Mouse (Mus musculus) thymus, adult 2 months (tissue): ENCODE measurements at regions not wholly inside any gene's neighbourhood (a gene's known extent, or its start where the extent isn't known, plus 50 kb on each side); places are given as distances from the start of the nearest gene placed in this dataset.
A peak's percentile ranks its signal among the peaks of the same experiment; 100 is the strongest.

Source experiments
- DNase-seq: peaks from one replicate; pipeline ENCODE4 v3.0.0; 2021
- H3K27ac ChIP-seq: fragments of 200-500 bp; 2 replicates; pipeline ENCODE4 v1.5.1; 2012; ENCODE audit warnings: low read length, control low read depth; ENCODE audit not compliant: control insufficient read depth, insufficient read depth
- H3K27me3 ChIP-seq: fragments of 200-500 bp; 2 replicates; pipeline ENCODE4 v1.6.1; 2012; ENCODE audit warnings: mild to moderate bottlenecking, low read length, moderate library complexity, mixed read lengths; ENCODE audit not compliant: control insufficient read depth, insufficient read depth
- H3K36me3 ChIP-seq: fragments of 200-500 bp; 2 replicates; pipeline ENCODE4 v1.6.1; 2012; ENCODE audit warnings: mild to moderate bottlenecking, low read length, moderate library complexity; ENCODE audit not compliant: control insufficient read depth, insufficient read depth
- H3K4me1 ChIP-seq: fragments of 200-500 bp; replicated peaks from 2 replicates; pipeline ENCODE4 v1.6.1; 2012; ENCODE audit warnings: low read length; ENCODE audit not compliant: control insufficient read depth, insufficient read depth
- H3K4me3 ChIP-seq: fragments of 200-500 bp; 2 replicates; pipeline ENCODE4 v1.5.1; 2012; ENCODE audit warnings: mild to moderate bottlenecking, low read length, control low read depth, moderate library complexity; ENCODE audit not compliant: control insufficient read depth, insufficient read depth
- CTCF ChIP-seq: fragments of 200-500 bp; IDR thresholded peaks from 2 replicates; pipeline ENCODE4 v1.5.1; 2012; ENCODE audit warnings: mild to moderate bottlenecking, control low read depth, low read length, moderate library complexity, borderline replicate concordance; ENCODE audit not compliant: control insufficient read depth, poor library complexity, insufficient read depth; ENCODE audit errors: extremely low read depth
- POLR2A ChIP-seq: fragments of 200-500 bp; IDR thresholded peaks from 2 replicates; pipeline ENCODE4 v1.6.1; 2012; ENCODE audit warnings: mild to moderate bottlenecking, low read length, control low read depth, moderate library complexity; ENCODE audit not compliant: control insufficient read depth, poor library complexity, insufficient read depth; ENCODE audit errors: extremely low read depth
- WGBS: fragments of 180-500 bp; shearing (Covaris S2); methylation state at CpG from one replicate; pipeline ENCODE4 v1.1.7; 2018; 5-methylcytosine and 5-hydroxymethylcytosine counted together

DNA sequence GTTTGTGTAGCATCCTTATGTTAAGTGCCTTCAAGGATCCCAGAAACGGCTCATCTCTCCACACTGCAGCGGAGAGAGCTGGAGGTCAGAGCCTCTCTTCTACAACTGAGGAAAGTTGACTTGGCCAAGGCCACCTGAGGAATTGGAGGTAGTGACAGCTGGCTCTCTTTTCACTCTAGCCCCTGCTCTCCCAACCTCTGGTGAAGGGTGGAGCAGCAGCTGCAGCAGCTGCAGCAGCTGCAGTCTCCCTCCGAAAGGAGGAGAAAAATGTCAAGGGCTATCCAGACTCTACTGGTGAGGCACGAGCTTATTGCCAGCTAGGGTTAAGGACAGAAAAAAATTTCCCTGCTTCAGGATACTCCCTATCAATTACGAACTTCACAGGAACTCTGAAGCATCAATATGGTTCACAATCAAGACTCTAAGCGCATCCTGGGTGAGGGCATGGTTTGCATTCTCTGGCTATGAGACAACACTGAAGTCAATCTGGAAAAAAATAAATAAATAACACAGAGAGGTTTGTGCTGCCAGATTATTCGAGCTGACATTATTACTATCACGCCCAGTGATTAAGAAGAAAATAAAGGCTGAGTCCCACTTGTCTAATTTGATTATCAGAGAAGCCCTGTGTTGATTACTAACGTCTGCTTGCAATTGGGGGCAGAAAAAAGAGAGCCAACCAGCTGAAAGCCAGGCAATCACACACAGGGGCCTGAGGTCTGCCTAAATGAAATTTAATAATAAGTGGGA is 134.2 kb upstream of the Rad23b start:
- H3K4me1 ChIP-seq, result no peaks in the 10 kb centered on the region
- TF ChIP-seq CTCF (no peak), POLR2A (no peak)
- H3K4me3 ChIP-seq, result no peak overlapping the region
- H3K27me3 ChIP-seq, result no peaks in the 10 kb centered on the region
- no peak overlapping the region for H3K27ac ChIP-seq
- no peak for DNase-seq
- WGBS, result 87% methylated on average over 9 of the region's 9 CpGs
- H3K36me3 ChIP-seq, result no peaks in the 10 kb centered on the region

DNA sequence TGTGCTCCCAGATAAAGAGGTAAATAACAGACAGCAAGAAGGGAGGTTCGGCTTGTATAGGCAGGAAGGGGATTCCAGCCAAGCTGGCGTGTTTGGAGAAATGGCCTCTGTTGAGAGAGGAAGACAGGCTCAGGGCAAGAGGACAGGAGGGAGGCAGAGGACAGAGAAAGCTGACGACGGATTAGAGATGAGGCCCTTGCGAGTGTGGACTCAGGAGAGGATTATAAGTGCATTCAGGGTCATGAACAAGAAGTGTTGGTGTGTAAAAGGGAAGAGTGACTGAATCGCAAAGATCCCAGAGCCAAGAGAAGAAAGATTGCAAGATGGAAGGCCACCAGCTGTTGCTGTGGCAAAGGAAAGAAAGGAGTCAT is 133.7 kb upstream of the Rad23b start:
- no peaks in the 10 kb centered on the region for H3K36me3 ChIP-seq
- WGBS, result 89% methylated on average over 6 of the region's 6 CpGs
- TF ChIP-seq CTCF, result no peak
- TF ChIP-seq POLR2A, result no peak

DNA sequence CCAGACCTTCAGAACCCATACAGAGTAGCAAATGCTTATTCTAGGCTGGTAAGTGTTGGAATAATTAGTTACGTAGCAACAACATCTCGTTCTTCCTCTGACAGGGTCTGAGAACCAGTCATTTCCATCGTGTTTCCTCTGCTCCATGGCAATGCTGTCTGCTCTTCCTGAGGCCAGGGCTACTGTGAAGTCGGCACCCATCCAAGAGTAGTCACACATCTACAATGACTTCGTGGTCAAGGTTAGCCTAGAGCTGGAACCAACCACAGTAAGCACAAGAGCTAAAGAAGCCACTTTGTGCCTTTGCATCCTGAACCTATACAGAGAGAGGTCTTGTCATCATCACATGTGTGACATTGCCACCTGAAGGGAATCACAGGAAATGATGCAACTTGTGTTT is 124.1 kb upstream of the Rad23b start:
- no peak for DNase-seq
- no peak overlapping the region for H3K4me3 ChIP-seq
- no peaks in the 10 kb centered on the region for H3K36me3 ChIP-seq
- TF ChIP-seq POLR2A (no peak), CTCF (no peak)
- no peak overlapping the region for H3K27ac ChIP-seq
- no peaks in the 10 kb centered on the region for H3K27me3 ChIP-seq
- WGBS, result 83% methylated on average over 5 of the region's 5 CpGs
- no peaks in the 10 kb centered on the region for H3K4me1 ChIP-seq

More for the DNA sequence above, 133.7 kb upstream of the Rad23b start:
- no peak overlapping the region for H3K27ac ChIP-seq
- DNase-seq, result no peak
- no peaks in the 10 kb centered on the region for H3K4me1 ChIP-seq
- no peaks in the 10 kb centered on the region for H3K27me3 ChIP-seq
- H3K4me3 ChIP-seq, result no peak overlapping the region

DNA sequence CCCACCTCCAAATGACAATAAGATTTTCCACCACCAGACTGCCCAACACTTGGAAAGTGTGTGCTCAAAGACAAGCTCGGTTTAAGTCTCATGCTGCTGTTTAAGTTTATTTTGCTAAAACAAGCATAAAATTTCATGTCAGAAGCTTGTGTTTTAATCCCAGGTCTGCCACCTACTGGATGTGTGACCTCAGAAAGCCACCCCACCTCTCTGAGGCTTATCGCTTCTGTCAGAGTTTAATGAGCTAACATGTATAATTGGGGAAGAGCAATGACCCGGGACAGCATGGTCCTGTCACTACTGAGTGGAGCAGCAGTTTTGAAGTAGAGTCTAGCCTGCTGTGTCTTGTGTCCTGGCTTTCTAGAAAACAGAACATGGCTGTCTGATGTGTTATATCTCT is 122.4 kb upstream of the Rad23b start:
- WGBS, result 37% methylated on average over 3 of the region's 3 CpGs
- Histone ChIP-seq H3K27me3 (no peaks in the 10 kb centered on the region), H3K4me3 (no peak overlapping the region), H3K36me3 (no peaks in the 10 kb centered on the region), H3K27ac (no peak overlapping the region), H3K4me1 (no peaks in the 10 kb centered on the region)
- TF ChIP-seq CTCF, result no peak
- TF ChIP-seq POLR2A, result no peak
- DNase-seq, result no peak

DNA sequence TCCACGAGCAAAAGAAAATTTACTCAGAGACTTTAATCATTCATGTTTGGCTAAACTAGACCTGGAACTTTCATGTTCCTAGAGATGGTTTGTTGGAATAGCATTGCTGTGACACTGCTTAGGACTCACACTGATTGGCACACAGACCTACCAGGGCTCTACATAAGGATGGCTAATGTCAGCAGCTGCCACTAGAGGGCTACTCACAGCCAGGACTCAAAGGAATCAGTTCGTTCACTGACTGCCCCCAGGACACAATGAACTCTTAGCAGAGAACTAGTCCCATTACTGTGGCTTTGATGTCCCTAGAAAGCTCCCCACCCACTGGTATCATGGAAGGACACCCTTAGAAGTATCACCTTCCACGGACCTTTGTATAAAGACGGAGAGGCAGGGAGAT is 118.3 kb upstream of the Rad23b start:
- Histone ChIP-seq H3K27me3 (no peaks in the 10 kb centered on the region), H3K27ac (no peak overlapping the region), H3K4me3 (no peak overlapping the region), H3K36me3 (no peaks in the 10 kb centered on the region), H3K4me1 (no peaks in the 10 kb centered on the region)
- WGBS, result 51% methylated on average over 4 of the region's 4 CpGs
- TF ChIP-seq CTCF (no peak), POLR2A (no peak)
- peak; percentile 18 for DNase-seq

DNA sequence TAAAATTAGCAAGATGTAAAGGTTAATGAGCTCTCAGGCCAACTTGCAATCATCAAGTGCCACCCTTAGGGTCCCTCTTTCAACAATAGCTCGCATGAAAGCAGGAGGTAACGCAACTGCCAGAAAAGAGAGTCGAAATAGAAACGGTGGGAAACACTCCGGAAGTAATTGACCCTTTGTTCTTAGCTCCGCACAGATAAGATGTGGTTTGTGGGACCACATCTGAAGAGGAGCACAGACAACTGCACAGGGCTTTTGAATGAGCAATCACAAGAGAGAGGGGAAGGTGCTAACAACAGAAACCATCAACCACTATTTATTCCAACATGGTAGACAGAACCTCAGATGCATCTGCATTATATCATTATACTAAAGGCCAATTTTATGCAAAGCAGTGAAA is 112.0 kb upstream of the Rad23b start:
- 2% methylated on average over 6 of the region's 6 CpGs for WGBS
- Histone ChIP-seq H3K27me3 (peaks cover 5% of the 10 kb centered on the region; the same call in 1 of the 2 replicates), H3K4me3 (no peak overlapping the region), H3K27ac (no peak overlapping the region), H3K4me1 (no peaks in the 10 kb centered on the region), H3K36me3 (no peaks in the 10 kb centered on the region)
- TF ChIP-seq CTCF (no peak), POLR2A (no peak)
- peak; percentile 54 for DNase-seq
